Mouse (Mus musculus) CD4-positive helper T cell, adult 2 months (primary cell): ENCODE results near the gene Hist1h2ba.

Experiments
- DNase-seq: peaks from one replicate; pipeline ENCODE4 v3.0.0-alpha.2; 2012; ENCODE audit warnings: low read depth, missing footprints, low spot score

The Hist1h2ba gene

GRCm38 (mm10) chr13:23933421-23934210 is at the start of gene Hist1h2ba:
Gene Hist1h2ba (minus strand): TSS chr13:23934156.
- no peak for DNase-seq

DNA sequence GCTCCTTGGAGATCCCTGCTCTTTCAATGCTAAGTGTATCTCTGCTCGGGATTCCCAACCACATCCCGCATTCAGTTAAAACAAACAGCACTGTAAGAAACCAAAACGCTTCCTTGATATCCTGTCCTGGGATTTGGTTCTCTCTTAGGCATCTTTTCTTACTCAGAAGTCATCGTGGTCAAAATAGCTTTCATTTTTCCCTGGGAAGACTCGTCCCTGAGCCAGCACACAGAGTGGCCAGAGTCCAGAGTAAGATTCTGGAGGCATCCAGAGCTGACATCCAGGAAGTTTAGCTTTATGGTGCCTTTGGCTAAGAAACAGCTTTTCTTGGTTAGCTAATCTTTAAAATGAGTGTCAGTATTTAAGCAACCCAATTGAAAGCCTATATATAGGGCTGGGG is 38.3 kb upstream of the Hist1h2ba start:
- no peak for DNase-seq

DNA sequence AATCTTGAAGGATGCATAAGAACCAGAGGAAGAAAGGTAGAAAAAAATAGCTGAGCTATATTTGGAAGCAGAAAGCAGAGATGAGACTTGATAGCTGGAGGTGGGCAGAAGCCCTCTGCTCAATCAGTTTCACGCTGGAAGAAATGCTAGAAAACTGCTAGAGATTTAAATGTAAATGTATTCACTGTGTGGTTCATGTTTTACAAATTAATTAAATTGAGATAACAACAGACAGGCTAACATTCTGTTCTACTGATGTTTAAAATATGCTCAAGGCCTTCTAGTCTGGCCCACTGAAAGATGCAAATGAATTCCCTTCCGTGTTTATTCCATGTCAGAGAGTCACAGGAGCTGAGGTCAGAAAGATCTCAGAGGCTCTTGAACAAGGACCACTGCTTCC is 37.9 kb upstream of the Hist1h2ba start:
- no peak for DNase-seq

DNA sequence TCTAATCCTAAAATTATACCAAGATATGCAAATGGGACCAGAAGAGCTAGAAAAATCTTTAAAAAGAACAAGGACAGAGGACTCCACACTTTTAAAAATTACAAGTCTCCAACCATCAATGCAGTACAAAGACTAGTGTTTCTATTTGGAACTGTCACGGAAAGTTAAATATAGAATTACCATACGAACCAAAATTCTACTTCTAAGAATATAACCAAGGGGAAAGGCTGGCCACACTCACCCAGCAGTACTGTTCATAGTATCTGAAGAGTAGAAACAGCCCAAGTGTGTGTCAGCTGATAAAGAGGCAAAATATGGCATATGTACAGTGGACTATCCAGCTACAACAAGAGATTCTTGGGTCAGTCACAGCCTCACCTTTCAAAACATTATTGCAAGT is 31.0 kb upstream of the Hist1h2ba start:
- no peak for DNase-seq

GRCm38 (mm10) chr13:23959776-23960175 is 25.8 kb upstream of the Hist1h2ba start:
- no peak for DNase-seq

- peak; percentile 6 for DNase-seq
Measured at GRCm38 (mm10) chr13:23950928-23951327, 17.0 kb upstream of the Hist1h2ba start.

DNA sequence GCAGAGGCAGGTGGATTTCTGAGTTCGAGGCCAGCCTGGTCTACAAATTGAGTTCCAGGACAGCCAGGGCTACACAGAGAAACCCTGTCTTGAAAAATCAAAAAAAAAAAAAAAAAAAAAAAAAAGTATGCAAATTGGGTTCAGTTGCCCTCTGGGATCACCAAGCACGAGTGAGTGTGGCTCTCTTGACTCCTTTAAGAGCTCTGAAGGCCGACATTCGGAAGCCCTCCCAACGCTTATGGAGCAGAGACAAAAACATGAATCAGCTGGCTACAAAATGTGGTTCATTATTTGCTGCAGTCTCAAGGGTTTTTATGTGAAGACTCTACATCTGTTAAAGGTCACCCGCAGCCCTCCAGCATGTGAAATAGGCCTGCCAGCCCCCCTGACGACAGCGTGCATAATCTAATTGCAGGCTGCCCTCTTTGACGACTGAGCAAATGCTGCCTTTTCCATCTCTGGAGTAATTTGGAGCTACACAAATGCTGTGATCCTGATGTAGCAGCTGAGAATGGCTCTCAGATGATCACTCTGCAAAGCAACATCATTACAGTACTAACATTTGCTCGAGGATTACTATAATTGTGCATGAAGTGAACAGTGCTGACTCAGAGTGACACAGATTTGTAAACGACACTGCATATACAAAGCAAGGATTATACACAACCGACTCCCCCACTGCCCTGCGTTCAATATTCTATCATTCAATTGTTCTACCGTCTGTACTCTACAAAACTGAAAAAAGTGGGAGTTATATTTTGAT is 15.7 kb upstream of the Hist1h2ba start:
- no peak for DNase-seq

- DNase-seq = no peak
Measured at GRCm38 (mm10) chr13:23946254-23946653, 12.3 kb upstream of the Hist1h2ba start.

- DNase-seq = no peak
Measured at GRCm38 (mm10) chr13:23942861-23943260, 8.9 kb upstream of the Hist1h2ba start.

GRCm38 (mm10) chr13:23940291-23940690 is 6.3 kb upstream of the Hist1h2ba start:
- no peak for DNase-seq

DNA sequence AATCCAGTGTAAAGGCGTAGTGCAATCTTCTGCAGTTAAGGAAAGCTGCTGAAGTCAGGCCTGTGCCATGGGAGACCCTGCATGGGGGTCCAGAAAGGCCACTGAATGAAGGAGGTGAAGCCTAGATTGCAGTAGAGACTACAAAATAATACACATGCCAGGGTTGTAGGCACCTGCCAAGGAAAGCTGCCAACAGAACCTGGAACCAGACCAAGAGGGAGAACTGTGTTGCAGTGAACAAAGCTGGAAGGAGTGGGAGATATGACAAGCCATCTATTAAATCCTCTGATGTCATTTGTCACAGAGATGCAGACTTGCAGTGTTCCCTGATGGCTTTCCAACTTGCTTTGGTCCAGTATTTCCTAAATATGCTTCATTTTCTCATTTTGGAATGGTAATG is 4.7 kb upstream of the Hist1h2ba start:
- no peak for DNase-seq

- no peak for DNase-seq
Measured at GRCm38 (mm10) chr13:23934211-23934520, 210 bp upstream of the Hist1h2ba start, which contains the start of gene Hist1h2aa. Gene Hist1h2aa (plus strand): TSS chr13:23934462.

DNA sequence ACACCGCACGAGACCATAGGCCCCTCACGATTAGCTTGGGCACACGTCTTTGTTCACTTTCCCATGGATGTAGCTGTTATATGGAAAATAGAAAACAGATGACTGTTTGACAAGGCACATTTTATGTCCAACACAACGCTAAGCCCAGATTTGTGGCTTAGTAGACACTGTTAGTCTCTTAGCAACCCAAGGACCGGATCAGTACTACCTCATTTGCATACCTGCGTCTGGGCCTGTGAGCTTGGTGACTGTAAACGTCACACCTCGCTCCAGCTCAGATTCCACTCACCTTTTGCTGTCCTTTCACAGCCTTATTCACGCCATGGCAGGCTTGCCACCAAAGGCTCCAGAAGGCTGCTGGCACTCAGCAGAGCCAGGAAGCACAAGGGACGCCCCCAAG is 3.1 kb downstream of the Hist1h2ba start:
- DNase-seq = no peak

- DNase-seq = no peak
Measured at GRCm38 (mm10) chr13:23930461-23930860, 3.5 kb downstream of the Hist1h2ba start.

DNA sequence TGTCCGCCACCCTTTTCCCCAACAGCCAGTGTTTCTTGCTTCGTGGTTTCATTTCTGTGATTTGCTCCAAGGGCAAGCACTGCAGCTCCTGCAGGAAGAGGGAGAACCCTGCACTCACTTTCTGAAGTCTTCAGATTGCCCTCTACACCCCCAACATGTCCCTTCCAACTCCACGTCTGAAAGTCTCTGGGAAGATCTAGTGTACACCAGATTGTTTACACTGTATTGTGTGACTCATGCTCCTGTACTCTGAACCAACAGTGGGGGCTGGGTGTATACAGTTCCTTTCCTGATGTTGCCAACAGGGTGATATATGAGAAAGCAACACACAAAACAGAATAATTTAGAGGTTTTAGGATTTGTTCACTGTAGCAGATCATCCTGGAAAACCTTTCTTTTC is 5.3 kb downstream of the Hist1h2ba start:
- DNase-seq = no peak

- no peak for DNase-seq
Measured at GRCm38 (mm10) chr13:23925792-23926191, 8.2 kb downstream of the Hist1h2ba start.

DNA sequence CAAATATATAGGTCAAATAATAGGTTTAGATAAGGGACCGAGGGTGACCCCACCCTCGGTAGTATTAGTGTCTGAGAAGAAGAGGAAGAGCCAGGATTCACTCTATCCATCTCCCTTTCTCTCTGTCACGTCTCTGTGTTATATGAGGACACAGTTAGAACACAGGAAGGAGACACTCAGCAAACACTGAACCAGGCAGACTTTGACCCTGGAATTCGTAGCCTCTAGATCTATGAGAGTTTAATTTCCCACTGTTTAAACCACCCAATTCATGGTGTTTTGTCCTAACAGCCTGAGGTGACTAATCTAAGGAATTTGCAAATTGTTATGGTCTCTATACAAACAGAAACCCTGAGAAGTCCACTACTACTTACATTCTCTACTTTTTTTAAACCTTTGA is 16.3 kb downstream of the Hist1h2ba start:
- DNase-seq = no peak

GRCm38 (mm10) chr13:23916132-23916531 is 17.8 kb downstream of the Hist1h2ba start:
- DNase-seq = no peak

DNA sequence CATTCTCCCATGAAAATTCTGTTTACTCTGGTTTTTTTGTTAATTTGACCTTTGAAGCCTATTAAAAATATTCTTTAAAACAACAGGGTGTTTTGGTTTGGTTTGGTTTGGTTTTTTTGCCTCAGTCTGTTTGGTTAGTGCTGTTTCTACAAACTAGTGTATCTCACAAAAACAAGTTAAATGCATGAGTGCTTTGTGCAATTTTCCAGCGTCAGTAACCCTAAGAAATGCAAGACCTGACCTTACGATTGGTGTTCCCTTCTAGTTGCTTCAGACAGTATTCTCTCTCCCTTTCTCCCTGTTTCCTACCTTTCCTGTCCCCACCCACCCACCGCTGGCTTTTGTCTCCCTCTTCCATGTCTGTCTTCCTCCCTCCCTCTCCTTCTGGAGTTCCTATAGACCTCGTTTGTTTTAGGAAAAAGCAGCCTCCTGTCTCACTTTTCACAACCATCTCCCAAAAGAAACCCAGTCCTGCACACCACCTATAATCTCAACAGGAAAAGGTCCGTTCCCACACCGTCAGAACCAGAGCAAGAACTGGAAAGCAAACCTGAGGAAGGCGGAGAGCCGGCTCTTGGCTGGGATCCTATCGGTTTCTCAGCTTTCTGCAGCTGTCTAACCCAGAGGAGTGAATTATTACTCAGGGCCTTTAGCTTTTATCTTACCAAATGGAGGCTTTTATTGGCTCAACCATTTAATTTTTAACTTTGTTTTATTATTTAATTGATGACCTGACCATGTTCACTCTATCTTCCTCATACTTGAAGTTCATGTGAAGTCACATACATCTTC is 19.4 kb downstream of the Hist1h2ba start, which contains the start of gene Slc17a4:
Gene Slc17a4 (minus strand): TSS at position 634 of the 792 bp plus-strand sequence.
- DNase-seq = no peak

DNA sequence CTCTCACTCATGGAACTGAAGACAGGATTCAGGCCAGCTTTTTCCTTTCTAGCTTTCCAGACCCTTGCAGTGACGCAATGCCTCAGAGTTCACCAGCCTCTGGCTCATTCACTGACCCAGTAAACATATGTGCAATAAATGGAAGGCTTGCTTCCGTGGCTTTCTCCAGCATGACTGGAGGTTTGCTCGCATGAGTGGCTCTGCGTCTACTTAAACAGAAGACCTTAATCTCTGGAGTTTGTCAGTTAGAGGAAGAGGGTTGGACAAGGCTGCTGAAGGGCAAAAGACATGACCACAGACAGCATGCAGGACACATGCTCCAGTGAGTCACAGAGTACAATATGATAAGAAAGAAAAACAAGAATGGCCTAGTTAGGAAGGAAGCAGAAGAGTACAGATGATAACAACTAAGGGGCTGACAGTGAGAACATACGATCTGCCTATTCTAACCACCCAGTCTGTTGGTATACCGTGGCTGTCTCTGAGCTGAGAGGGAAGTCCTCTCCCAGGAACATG is 20.1 kb downstream of the Hist1h2ba start:
- no peak for DNase-seq

- DNase-seq = no peak
Measured at GRCm38 (mm10) chr13:23911335-23911734, 22.6 kb downstream of the Hist1h2ba start.

- DNase-seq = no peak
Measured at GRCm38 (mm10) chr13:23910121-23910520, 23.8 kb downstream of the Hist1h2ba start.
